Mouse (Mus musculus) right cerebral cortex, adult 2 months (tissue): ENCODE measurements at regions not wholly inside any gene's neighbourhood (a gene's known extent, or its start where the extent isn't known, plus 50 kb on each side); places are given as distances from the start of the nearest gene placed in this dataset.
A peak's percentile ranks its signal among the peaks of the same experiment; 100 is the strongest.

Source experiments
- DNase-seq, 2 experiments: peaks; one replicate each; pipeline ENCODE4 v3.0.0; 2021 to 2022; ENCODE audit warnings: low spot score in 2 of 2

DNA sequence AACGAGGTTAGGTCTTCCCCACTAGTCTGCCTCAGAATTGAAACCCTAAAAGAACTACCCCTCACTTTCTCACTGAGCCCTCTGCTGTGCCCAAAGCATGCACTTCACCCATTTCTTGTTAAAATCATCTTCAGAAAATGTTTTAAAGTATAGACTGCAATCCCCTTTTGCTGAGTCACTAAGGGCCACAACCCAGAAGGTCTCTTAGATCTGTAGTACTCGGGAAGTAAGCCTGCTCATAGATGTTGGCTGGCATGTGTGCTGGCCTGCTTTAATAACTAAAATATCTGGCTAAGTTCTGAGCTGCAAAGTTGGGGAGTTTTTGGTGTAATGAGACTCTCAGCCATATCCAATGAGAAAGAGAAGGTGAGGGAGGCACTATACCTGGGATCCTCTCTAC, 329.9 kb downstream of the Insc start:
- DNase-seq = no peak

DNA sequence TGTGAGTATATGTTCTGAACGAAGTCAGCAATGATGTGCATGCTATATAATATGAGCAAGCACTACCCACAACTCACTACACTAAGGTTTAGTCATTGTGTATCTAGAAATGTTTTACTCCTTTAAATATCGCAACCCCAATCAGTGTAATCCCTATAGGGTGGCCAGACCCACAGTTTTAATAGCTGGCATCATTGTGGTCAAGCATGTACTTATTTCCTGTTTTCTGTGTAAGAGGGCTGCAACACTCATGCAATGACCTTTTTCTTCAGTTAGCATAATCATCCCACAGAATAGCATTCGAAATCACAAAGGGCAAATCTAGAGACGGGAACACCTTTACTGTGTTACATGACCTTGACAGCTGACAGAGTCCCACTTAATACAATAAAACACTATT, 333.3 kb downstream of the Insc start:
- no peak for DNase-seq

DNA sequence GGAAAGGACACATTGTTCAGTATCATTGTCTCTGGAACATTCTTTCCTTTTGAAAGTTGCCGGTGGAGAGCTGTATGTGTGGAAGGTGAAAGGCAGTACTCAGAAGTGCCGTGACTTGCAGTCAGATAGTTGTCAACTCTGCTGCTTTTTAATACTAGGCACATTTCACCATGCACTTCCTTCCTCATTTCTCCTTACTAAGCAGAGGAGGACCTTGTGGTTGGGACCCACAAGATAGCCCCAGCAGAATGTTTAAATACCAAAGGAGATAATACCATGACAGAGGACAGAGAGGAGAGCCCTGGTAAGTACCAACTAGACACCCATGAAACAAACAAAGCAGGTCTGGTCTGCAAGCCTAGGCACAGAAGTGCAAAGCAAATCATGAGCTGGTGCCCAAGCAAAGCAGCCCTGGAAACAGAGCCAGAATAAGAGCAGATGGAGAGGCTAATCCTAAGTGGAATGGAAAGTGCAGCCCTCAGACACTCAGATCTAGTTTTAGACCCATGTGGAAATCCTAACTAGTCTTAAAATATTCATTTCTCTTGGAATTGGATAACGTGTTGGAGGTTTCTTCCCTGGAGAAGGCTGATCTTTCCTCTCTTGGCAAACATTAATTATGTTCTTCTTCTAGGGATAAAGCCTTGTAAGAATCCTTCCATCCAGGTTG, 341.4 kb downstream of the Insc start:
- no peak for DNase-seq

DNA sequence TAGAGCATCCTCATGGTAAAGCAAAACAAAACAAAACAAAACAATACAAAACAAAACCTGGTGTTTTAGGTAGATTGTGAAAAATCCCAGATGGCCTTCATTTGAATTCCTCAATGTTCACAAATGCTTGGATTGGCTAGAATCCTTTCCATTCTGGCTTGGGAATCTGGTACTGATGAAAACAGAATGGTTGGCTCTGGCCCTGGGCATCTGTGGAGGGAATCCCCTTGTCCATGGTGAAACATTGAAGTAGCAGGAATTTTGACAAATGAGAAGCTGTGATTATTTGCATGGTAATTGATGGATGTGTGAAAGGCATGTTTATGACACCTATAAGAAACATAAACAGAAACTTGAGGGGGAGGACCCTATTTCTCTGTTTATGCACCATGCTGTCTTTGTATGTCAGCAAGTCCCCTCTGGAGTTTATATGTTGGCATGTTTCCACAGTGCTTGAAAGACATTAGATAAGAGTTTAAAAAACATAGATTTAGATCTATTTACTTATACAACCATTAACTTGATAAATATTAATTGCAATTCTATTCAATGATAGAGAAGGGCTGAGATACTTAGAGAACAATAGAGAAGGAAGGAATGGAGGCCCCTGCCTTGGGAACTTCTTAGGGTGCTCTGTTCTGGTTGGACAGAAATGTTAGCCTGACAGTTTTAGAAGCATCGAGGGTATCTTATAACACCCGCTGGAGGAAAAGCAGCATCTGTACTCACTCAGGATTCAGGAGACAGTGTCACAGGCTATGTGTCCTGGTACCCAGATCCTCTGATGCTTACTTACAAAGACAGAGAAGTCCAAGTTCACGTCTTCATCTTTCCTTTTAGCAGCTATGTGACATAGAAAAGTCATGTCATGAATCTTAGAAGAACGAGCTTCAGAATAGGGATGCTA, 343.3 kb downstream of the Insc start:
- no peak for DNase-seq

DNA sequence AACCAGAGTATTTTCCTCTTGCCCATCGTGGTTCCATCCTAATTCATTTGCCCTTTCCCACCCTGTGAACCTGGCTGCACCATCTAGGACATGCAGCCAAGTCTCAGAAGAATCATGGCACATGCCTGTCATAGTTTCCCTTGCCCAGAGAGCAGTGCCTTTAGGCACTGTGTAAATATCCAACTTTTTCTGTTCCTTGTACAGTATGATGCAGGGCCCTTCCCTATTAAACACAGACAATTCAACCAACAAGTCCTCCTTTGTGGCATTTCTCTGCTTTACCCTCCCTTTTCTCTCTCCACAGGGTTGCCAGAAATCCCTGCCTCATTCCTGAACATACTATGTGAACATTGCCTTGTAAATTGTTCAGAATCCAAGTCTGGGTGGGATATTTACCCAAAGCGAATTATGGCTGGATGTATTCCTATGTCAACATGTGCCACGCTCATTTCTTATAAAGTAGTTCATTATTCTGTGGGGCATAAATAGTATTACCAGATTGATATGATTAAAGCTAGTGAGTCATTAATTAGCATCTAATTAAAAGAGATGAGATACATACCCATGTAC, 349.1 kb downstream of the Insc start:
- no peak for DNase-seq

DNA sequence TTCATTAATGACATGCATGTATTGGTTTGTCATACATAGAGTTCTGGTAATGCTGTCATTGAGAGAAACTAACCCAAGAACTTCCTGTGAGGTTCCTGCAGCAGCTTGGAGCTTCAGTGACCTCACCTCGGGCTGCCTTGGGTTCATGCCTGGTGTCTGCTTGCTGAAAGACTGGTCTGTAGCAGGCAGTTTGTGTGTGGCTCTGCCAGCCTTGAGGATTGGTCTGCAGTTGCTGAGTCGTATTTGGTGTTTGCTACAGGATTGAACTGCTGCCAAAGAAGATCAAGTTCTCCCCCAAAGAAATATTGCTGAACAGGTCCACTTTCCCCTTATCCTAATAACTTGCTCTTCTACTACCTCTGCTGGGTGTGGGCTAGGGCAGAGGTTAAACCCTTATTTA, 362.5 kb downstream of the Insc start:
- no peak for DNase-seq

DNA sequence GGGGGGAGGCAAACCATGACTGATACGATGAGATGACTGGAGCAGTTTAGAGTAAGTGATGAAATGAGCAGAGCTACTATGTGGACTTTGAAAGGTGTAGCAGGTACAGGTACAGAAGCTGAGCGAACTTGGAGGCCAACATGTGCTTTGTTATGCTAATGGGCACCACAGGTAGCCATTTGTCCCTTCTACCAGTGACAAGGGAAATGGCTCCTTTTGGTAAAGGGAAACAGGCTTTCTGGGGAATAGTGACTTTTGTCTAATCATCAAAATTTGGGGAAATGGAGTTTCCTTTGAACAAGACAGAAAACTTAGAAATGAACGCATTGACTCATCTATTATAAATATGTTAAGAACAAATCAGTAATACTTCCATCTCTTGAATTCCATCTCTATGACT, 368.8 kb downstream of the Insc start:
- no peak for DNase-seq

DNA sequence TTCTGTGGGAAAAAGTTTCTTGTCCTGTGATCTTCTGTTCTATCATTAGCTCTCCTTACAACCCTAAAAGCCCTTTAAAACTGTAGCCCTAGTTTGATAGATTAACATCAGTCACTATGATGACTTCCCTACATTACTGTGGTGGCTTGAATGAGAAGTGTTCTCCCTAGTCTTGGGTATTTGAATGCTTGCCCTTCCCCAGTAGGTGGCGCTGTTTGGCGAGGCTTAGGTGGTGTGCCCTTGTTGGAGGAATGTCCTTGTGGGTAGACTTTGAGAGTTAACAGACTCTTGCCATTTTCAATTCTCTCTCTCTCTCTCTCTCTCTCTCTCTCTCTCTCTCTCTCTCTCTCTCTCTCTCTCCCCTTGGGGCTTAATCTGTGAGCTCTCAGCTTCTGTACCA, 379.8 kb downstream of the Insc start:
- DNase-seq = no peak

DNA sequence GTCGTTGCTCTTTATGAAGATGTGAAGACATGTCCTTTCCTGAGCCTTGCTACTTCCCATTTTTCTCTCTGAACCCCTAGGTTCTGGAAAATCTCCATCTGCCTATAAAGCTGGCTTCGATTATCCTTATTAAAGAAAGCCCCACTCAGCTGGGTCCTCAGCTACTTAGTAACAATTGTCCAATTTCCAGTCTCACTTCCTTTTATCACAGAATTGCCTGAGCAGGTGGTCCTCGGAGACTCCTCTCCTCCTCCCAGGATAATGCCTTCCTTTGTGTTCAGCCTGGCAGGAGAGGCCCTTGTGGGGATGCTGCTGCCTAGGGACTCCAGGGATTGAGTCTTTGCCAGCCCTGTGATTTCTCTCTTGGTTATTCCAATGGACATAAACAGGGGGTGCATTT, 385.5 kb downstream of the Insc start:
- DNase-seq = no peak

DNA sequence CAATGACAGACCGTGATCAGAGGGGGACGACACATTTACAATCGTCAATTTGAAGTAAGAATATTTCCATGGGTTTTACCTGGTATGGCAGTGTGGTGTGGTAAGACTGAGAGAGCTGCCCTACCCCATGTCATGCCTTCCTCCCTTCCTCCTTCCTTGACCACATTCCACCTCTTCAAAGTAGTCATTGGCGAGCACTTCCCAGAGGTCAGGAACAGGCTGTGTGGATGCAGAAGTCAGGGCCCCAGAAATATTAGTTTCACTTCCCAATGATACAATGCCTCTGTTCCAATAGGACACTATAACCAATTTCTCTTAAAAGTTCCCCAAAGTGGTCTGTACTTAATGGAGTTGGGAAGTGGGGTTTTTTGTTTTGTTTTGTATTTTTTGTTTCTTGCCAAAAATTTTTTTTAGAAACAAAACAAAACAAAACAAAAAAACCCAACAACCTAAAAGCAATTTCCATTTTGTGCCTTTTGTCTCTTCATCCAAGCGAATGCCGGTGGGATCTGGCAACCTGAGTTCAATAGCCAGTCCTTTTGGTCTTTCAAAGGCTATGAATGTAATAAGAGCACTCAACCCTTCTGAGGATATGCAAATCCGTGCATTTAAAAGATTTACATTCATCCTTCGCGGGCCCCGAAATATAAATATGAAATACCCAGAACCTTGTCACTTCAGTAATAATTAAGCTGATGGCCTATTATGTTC, 387.9 kb downstream of the Insc start:
- no peak for DNase-seq

DNA sequence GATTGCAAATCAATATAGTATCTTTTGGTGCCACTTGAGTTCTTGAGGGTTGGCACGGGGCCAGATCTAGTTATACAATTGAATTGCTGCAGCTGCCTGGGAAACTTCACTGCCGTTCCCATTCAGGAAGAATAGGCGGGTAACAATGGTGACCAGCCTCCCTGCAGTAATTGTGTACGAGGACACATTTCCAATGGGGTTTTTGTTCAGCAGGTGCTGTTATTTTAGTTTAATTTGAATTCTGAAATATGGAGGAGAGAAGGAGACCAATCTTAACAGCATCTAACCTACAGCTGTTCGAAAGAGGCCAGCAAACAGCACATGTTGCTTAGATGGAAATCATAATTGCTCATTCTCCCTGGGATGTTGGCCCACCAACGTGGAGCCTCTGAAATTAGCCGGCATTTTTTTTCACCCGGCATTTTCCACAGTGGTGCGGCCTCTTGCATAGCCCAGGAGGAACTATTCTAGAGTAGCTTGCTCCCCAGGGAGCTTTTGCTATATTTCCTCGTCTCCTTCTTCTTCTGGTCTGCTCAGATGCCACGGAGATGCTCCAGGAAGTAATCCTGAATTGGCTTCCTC, 388.6 kb downstream of the Insc start:
- peak in 1 of 2 experiments; percentile 7 for DNase-seq

DNA sequence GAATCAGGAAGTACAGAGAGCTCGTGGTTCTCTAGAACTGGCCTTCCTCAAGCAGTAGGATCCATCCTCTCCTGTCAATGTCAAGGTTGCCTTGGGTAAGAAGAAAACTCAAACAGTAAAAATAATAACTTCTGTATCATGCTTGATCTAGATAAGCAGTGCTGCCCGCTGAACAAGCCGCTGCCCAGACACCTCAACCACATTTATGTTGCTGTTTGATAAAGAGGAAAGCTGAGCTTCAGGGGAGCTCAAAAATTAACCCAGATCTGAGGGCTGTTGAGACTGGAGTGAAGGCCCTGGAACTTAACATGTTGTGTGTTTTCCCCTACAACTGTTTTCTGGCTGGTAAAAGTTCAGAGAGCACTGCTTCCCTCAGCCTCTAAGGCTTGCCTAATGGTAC, 389.1 kb downstream of the Insc start:
- no peak for DNase-seq

DNA sequence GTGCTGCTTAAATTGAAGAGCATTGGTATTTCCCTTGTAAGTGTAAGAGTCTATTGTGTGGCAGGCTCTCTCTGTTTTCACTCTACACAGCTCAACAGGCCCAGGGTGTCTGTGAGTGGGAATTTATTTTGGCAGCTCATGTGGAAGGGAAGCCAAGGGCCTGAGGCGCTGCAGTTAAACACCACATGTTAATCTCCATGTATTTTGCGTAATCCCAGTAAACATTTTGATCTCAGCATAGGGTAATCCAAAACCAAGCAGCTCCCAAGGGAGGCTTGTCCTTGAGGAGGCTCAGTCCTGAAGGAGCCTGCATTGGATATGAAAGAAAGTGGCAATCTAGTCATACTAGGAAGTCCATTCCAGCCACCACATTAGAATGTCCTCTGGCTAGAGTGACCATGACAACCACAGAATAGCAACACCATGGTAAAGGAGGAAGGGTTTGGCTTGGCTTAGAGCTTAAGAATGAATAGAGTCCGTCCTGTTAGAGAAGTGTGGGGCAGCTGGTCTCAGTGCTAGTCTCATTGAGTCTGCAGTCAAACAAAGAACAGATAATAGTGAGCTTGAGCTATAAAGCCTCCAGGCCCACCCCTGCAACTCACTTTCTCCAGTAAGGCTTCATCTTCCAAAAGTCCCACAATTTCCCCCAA, 391.6 kb downstream of the Insc start:
- no peak for DNase-seq

DNA sequence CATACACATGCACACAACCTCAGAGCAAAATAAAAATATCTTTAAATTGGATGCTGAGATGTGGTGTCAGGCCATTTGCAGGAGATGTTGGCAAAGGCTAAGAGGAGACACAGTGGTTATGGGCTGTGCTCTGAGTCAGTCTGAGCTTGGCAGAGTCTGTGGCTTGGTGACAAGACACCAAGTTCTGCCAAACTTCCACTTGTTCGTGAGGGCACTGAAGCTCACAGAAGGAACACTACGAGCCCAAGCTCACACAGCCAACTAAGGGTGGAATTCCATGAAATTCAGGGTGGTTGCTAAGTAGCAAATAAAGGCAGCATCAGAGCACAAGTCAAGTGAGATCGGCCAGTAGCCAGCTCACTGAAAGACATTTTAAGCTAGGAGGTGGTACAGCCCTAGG, 396.8 kb downstream of the Insc start:
- DNase-seq = no peak

DNA sequence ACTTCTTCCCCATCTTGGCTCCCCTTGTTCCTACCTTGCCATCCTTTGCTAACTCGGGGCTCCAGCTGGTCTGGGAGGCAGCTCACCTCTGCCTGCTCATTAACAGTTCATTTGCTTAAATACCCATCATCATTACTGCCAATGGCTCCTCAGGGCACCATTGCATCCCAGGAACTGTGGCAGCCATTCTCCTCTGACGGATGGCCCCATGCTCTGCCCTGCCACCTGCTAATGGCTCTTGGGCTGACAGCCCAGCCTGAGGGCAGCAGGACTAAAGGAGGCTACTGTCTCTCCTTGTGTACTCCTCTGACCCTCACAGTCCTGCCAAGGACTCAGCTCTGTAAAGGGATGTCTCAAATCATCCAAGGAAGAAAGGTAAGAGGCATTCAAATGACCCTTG, 398.7 kb downstream of the Insc start:
- no peak for DNase-seq

DNA sequence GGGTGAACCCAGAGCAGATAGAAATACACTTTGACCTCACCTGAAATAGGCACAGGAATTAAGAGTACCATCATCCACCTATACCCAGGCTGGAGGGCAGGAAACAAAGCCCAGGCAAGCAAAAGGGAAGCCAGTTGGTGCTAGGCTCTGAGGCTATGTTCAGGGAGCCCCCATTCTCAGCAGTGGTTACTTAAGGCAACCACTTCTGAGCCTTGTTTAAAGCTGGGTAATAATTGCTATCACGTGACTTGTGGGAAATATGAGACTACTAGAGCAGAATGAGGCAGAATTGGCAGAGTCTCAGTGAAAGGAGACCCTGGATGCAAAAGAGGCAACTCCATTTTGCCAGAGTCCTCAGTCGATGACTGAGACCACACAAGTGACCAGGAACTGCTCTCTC, 401.5 kb downstream of the Insc start:
- no peak for DNase-seq

DNA sequence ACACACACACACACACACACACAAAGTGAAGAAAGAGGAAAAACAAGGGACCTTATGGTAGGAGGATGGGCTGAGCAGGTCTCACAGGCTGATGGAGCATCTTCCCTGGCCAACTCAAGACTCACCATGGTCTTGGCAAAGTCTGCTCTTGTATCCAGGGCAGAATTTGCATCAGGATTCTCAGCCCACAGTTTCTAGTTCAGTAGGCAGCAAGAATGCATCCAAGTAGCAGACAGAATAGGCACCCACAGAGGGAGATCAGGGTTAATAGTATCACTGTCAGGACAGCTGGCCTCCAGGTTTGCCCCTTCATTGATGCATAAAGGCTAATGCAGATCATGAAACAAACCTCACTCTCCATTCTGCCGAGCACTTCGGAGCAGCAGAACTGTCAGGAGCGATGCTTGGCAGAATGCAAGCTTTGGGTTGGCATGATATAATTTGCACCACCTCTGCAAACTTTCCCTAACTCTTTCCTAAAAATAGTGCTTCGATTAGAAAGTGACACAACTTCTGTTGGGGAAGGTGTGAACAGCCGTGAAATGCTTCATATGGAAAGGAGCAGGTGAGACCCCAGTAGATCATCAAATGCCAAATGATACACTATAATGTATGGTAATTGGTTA, 404.0 kb downstream of the Insc start:
- DNase-seq = peak; percentile 10 to 27

DNA sequence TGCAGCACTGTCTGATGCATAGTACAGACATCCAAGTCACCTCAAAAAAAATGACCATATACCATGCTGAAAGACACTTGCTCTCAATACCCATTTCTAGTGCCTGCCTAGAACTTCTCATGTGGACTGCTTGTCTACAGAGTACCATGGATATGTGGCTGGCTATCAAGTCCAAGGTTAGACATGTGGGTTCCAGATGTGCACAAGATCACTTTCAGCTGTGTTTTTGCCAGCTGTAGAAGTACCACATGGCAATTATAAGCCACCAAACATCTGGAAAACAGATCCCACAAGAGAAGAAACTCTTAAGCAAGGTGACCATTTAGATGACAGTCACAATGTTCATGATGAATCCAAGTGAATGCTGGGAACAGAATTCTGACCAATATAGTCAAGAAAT, 409.8 kb downstream of the Insc start:
- DNase-seq = no peak

DNA sequence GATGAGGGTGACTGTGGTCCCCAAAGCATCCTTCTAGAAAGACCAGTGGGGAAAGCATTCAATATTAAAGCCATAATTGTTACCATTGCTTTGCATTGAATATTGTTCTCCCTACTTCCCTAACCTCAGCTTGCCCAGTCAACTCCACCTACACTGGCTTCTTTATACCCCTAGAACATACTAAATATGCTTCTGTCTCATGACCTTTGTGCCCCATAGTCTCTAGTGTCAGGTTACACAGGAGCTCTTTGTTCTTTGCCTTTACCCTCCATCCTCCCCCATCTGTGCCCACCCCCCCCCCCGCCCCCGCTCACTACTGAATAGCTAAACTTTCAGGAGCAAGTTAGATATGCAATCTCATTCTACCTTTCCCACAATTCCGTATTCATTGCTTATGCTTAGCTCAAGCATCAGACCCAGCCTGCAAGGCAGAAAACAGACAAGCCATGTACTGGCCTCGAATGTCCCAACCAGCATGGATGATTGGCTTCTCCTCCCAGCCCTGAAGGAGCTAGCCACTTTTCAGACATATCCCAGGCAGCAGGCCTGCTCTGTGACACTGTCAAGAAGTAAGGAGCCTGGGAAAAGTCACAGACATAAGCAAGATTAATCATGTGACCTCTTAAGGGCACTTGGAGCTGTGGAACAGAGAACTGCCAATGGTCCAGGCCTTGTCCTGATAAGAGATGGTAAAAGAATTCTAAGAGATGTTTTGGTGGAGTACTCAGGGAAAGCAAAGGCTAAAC, 410.4 kb downstream of the Insc start:
- no peak for DNase-seq

DNA sequence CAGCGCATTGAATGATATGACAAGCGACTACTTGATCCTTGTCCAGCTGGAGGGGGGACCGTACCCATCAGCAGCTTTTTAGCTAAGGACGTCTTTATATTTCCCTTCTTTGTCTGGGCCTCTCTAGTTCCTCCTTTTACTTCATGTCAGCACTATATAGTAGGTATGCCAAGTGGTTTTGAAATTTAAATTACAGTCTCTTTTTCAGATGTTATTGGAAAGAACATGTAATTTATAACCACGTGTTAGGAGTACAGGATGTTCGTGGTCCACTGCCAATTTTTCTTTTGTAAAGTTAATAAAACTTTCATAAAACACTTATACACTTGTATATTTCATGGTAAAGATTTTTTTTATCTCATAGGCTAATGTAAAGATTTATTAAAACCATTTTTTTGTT, 426.5 kb downstream of the Insc start:
- no peak for DNase-seq
